Mouse (Mus musculus): ENCODE results near the gene Tff3. TPM values are rescaled to one million over a fixed set of nuclear protein-coding genes. Genes with fewer than 3 reads are reported as not detected.
A peak's percentile ranks its signal among the peaks of the same experiment; 100 is the strongest.

The Tff3 gene
- polyA plus RNA-seq, 1 experiment from 2014 or later: 0.79 TPM

- H3K36me3 ChIP-seq (ENCODE audit: control insufficient read depth, insufficient read depth, low read length): no peaks in the 10 kb centered on the region
- no peaks in the 10 kb centered on the region for H3K27me3 ChIP-seq (ENCODE audit: control insufficient read depth, insufficient read depth, low read length)
- no peaks in the 10 kb centered on the region for H3K9me3 ChIP-seq (ENCODE audit: control insufficient read depth, low read length)
- H3K4me2 ChIP-seq (replicated peaks; ENCODE audit: low read depth, low read length): no peak overlapping the region
- H3K4me3 ChIP-seq (ENCODE audit: low read depth, low read length): no peak overlapping the region
- DNase-seq (ENCODE audit: low spot score) (peak; percentile 43), ATAC-seq (ENCODE audit: low FRiP score) (no peak)
- peak overlapping the region; percentile 21; the same call in 1 of the 2 replicates for H3K9ac ChIP-seq (ENCODE audit: low read depth, low read length)
- H3K27ac ChIP-seq (ENCODE audit: low read depth, low read length): no peak overlapping the region
- 33% methylated on average over 9 of the region's 9 CpGs for WGBS
- peaks cover 3% of the 10 kb centered on the region for H3K4me1 ChIP-seq (replicated peaks; ENCODE audit: control insufficient read depth, insufficient read depth, low read length)
Measured at GRCm38 (mm10) chr17:31113191-31113856, 16.1 kb downstream of the Tff3 start.

GRCm38 (mm10) chr17:31108388-31108787, 21.1 kb downstream of the Tff3 start:
- WGBS: 94% methylated on average over 15 of the region's 15 CpGs
- no peak for DNase-seq (ENCODE audit: low spot score)

GRCm38 (mm10) chr17:31103823-31104222, 25.6 kb downstream of the Tff3 start:
- no peak overlapping the region for H3K4me3 ChIP-seq (ENCODE audit: low read depth, low read length)
- H3K9me3 ChIP-seq (ENCODE audit: control insufficient read depth, low read length): no peaks in the 10 kb centered on the region
- H3K4me2 ChIP-seq (replicated peaks; ENCODE audit: low read depth, low read length): no peak overlapping the region
- no peak overlapping the region for H3K9ac ChIP-seq (ENCODE audit: low read depth, low read length)
- H3K36me3 ChIP-seq (ENCODE audit: control insufficient read depth, insufficient read depth, low read length): no peaks in the 10 kb centered on the region
- H3K4me1 ChIP-seq (replicated peaks; ENCODE audit: control insufficient read depth, insufficient read depth, low read length): no peaks in the 10 kb centered on the region
- no peak overlapping the region for H3K27ac ChIP-seq (ENCODE audit: low read depth, low read length)
- DNase-seq (ENCODE audit: low spot score): no peak
- 88% methylated on average over 8 of the region's 8 CpGs for WGBS
- no peaks in the 10 kb centered on the region for H3K27me3 ChIP-seq (ENCODE audit: control insufficient read depth, insufficient read depth, low read length)
- ATAC-seq (ENCODE audit: low FRiP score): no peak

More at GRCm38 (mm10) chr17:31108388-31108787, 21.1 kb downstream of the Tff3 start:
- Histone ChIP-seq H3K27me3 (ENCODE audit: control insufficient read depth, insufficient read depth, low read length) (no peaks in the 10 kb centered on the region), H3K4me3 (ENCODE audit: low read depth, low read length) (no peak overlapping the region), H3K9ac (ENCODE audit: low read depth, low read length) (no peak overlapping the region), H3K9me3 (ENCODE audit: control insufficient read depth, low read length) (no peaks in the 10 kb centered on the region), H3K36me3 (ENCODE audit: control insufficient read depth, insufficient read depth, low read length) (no peaks in the 10 kb centered on the region), H3K27ac (ENCODE audit: low read depth, low read length) (no peak overlapping the region), H3K4me1 (replicated peaks; ENCODE audit: control insufficient read depth, insufficient read depth, low read length) (peaks cover 3% of the 10 kb centered on the region), H3K4me2 (replicated peaks; ENCODE audit: low read depth, low read length) (no peak overlapping the region)
- ATAC-seq (ENCODE audit: low FRiP score): no peak

- Histone ChIP-seq H3K4me1 (replicated peaks; ENCODE audit: control insufficient read depth, insufficient read depth, low read length) (no peaks in the 10 kb centered on the region), H3K9me3 (ENCODE audit: control insufficient read depth, low read length) (no peaks in the 10 kb centered on the region), H3K27ac (ENCODE audit: low read depth, low read length) (no peak overlapping the region), H3K4me3 (ENCODE audit: low read depth, low read length) (no peak overlapping the region), H3K4me2 (replicated peaks; ENCODE audit: low read depth, low read length) (no peak overlapping the region), H3K36me3 (ENCODE audit: control insufficient read depth, insufficient read depth, low read length) (no peaks in the 10 kb centered on the region), H3K9ac (ENCODE audit: low read depth, low read length) (no peak overlapping the region), H3K27me3 (ENCODE audit: control insufficient read depth, insufficient read depth, low read length) (no peaks in the 10 kb centered on the region)
- DNase-seq (ENCODE audit: low spot score) (no peak), ATAC-seq (ENCODE audit: low FRiP score) (no peak)
- 91% methylated on average over 8 of the region's 8 CpGs for WGBS
Measured at GRCm38 (mm10) chr17:31103007-31103570, 26.4 kb downstream of the Tff3 start.

- ATAC-seq (ENCODE audit: low FRiP score): no peak
- 73% methylated on average over 5 of the region's 5 CpGs for WGBS
Measured at GRCm38 (mm10) chr17:31098788-31099187, 30.7 kb downstream of the Tff3 start.

GRCm38 (mm10) chr17:31096893-31097292, 32.6 kb downstream of the Tff3 start:
- ATAC-seq (ENCODE audit: low FRiP score) (no peak), DNase-seq (ENCODE audit: low spot score) (no peak)
- Histone ChIP-seq H3K27me3 (ENCODE audit: control insufficient read depth, insufficient read depth, low read length) (no peaks in the 10 kb centered on the region), H3K36me3 (ENCODE audit: control insufficient read depth, insufficient read depth, low read length) (no peaks in the 10 kb centered on the region), H3K4me3 (ENCODE audit: low read depth, low read length) (no peak overlapping the region), H3K4me1 (replicated peaks; ENCODE audit: control insufficient read depth, insufficient read depth, low read length) (no peaks in the 10 kb centered on the region), H3K9ac (ENCODE audit: low read depth, low read length) (no peak overlapping the region), H3K9me3 (ENCODE audit: control insufficient read depth, low read length) (no peaks in the 10 kb centered on the region), H3K4me2 (replicated peaks; ENCODE audit: low read depth, low read length) (no peak overlapping the region), H3K27ac (ENCODE audit: low read depth, low read length) (no peak overlapping the region)
- WGBS: 97% methylated on average over 2 of the region's 2 CpGs

More at GRCm38 (mm10) chr17:31098788-31099187, 30.7 kb downstream of the Tff3 start:
- DNase-seq (ENCODE audit: low spot score): no peak
- Histone ChIP-seq H3K4me3 (ENCODE audit: low read depth, low read length) (no peak overlapping the region), H3K4me1 (replicated peaks; ENCODE audit: control insufficient read depth, insufficient read depth, low read length) (no peaks in the 10 kb centered on the region), H3K4me2 (replicated peaks; ENCODE audit: low read depth, low read length) (no peak overlapping the region), H3K36me3 (ENCODE audit: control insufficient read depth, insufficient read depth, low read length) (no peaks in the 10 kb centered on the region), H3K27ac (ENCODE audit: low read depth, low read length) (no peak overlapping the region), H3K9me3 (ENCODE audit: control insufficient read depth, low read length) (no peaks in the 10 kb centered on the region), H3K27me3 (ENCODE audit: control insufficient read depth, insufficient read depth, low read length) (no peaks in the 10 kb centered on the region), H3K9ac (ENCODE audit: low read depth, low read length) (no peak overlapping the region)

GRCm38 (mm10) chr17:31095570-31095969, 33.9 kb downstream of the Tff3 start:
- no peak for ATAC-seq (ENCODE audit: low FRiP score)
- Histone ChIP-seq H3K36me3 (ENCODE audit: control insufficient read depth, insufficient read depth, low read length) (no peaks in the 10 kb centered on the region), H3K4me3 (ENCODE audit: low read depth, low read length) (no peak overlapping the region), H3K4me1 (replicated peaks; ENCODE audit: control insufficient read depth, insufficient read depth, low read length) (peaks cover 2% of the 10 kb centered on the region; the same call in 1 of the 2 replicates), H3K4me2 (replicated peaks; ENCODE audit: low read depth, low read length) (no peak overlapping the region), H3K9me3 (ENCODE audit: control insufficient read depth, low read length) (no peaks in the 10 kb centered on the region), H3K9ac (ENCODE audit: low read depth, low read length) (no peak overlapping the region), H3K27ac (ENCODE audit: low read depth, low read length) (no peak overlapping the region), H3K27me3 (ENCODE audit: control insufficient read depth, insufficient read depth, low read length) (no peaks in the 10 kb centered on the region)
- 90% methylated on average over 7 of the region's 7 CpGs for WGBS
- DNase-seq (ENCODE audit: low spot score): no peak

- Histone ChIP-seq H3K4me3 (ENCODE audit: low read depth, low read length) (no peak overlapping the region), H3K27ac (ENCODE audit: low read depth, low read length) (no peak overlapping the region), H3K4me2 (replicated peaks; ENCODE audit: low read depth, low read length) (no peak overlapping the region), H3K4me1 (replicated peaks; ENCODE audit: control insufficient read depth, insufficient read depth, low read length) (peaks cover 5% of the 10 kb centered on the region; the same call in 1 of the 2 replicates), H3K9me3 (ENCODE audit: control insufficient read depth, low read length) (no peaks in the 10 kb centered on the region), H3K9ac (ENCODE audit: low read depth, low read length) (no peak overlapping the region), H3K36me3 (ENCODE audit: control insufficient read depth, insufficient read depth, low read length) (no peaks in the 10 kb centered on the region), H3K27me3 (ENCODE audit: control insufficient read depth, insufficient read depth, low read length) (no peaks in the 10 kb centered on the region)
- no peak for ATAC-seq (ENCODE audit: low FRiP score)
- DNase-seq (ENCODE audit: low spot score): no peak
- WGBS: 53% methylated on average over 5 of the region's 5 CpGs
Measured at GRCm38 (mm10) chr17:31094781-31095180, 34.7 kb downstream of the Tff3 start.

Measured in hindbrain, embryonic 11.5 days (tissue).